In the genomic region with DNA sequence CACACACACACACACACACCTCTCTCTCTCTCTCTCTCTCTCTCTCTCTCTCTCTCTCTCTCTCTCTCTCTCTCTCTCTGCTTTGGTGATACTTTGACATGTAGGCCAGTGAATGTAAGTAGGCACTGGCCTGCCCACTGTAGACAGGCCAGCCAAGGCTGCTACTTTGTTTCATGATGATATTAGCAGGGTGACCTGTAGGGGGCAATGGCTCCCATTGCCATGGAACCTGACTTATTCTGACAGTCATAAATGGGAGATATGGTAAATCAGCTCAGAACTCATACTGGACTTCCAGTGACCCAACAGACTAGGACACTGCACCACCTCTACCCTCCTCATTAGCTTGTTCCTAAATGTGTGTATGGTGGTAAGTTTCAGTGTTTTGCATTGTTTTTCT, we compare ENCODE assay signal across 9 mouse cellular contexts.
DNase-seq lines count a peak whose midpoint lies in the region; ATAC-seq and TF ChIP-seq lines count a peak whose summit lies in the region.
"Had no signal": no experiment of that assay in that cellular context is flagged by ENCODE, and none has a peak within 500 bp of the region (broad histone marks: within the 10 kb centered on the region; RNA-seq: fewer than 3 reads in every experiment).

No protein-coding gene starts in this region.

- H3K4me1 ChIP-seq in liver, postnatal 0 days (ENCODE audit: insufficient read depth) = no peaks in the 10 kb centered on the region
- H3K4me1 ChIP-seq: stomach, embryonic 15.5 days had no signal

- H3K4me3 ChIP-seq in liver, postnatal 0 days (ENCODE audit: low read depth, low read length) = no peak overlapping the region
- H3K4me3 ChIP-seq: stomach, embryonic 15.5 days had no signal

- peak; percentile 21; the same call in 1 of the 2 replicates for TF ChIP-seq CTCF in liver, postnatal 0 days (IDR thresholded peaks at IDR 0.05; ENCODE audit: low read depth)

- no peak overlapping the region for H3K4me2 ChIP-seq in liver, postnatal 0 days (ENCODE audit: low read depth, low read length)
- H3K4me2 ChIP-seq: stomach, embryonic 15.5 days had no signal

- DNase-seq in cerebellum, postnatal 14 days = peak; percentile 25 to 27
- DNase-seq in cerebellum, adult 11 months = no peak
- DNase-seq in liver, postnatal 0 days = no peak
- DNase-seq in liver (no peak), ES-CJ7 (ENCODE audit: low read depth, low spot score) (peak; percentile 4)
- peak; percentile 30 for DNase-seq in embryo, embryonic 11 days
- no peak for DNase-seq in layer of hippocampus, postnatal 25 days (ENCODE audit: extremely low spot score in 1 of 2, low spot score in 1 of 2)
- DNase-seq in heart, adult 8-10 months (ENCODE audit: low spot score) = no peak

- no peak for ATAC-seq in liver, postnatal 0 days

- H3K9ac ChIP-seq in liver, postnatal 0 days (replicated peaks) = no peak overlapping the region
- H3K9ac ChIP-seq: stomach, embryonic 15.5 days had no signal

- no peaks in the 10 kb centered on the region for H3K9me3 ChIP-seq in liver, postnatal 0 days (ENCODE audit: low read length)
- H3K9me3 ChIP-seq: stomach, embryonic 15.5 days had no signal

- no peaks in the 10 kb centered on the region for H3K27me3 ChIP-seq in liver, postnatal 0 days (ENCODE audit: insufficient read depth, low read length)
- H3K27me3 ChIP-seq: stomach, embryonic 15.5 days had no signal

- no peaks in the 10 kb centered on the region for H3K36me3 ChIP-seq in liver, postnatal 0 days (replicated peaks; ENCODE audit: insufficient read depth, low read length)
- H3K36me3 ChIP-seq: stomach, embryonic 15.5 days had no signal

- TF ChIP-seq EP300 in liver, postnatal 0 days (IDR thresholded peaks at IDR 0.05; ENCODE audit: low read depth) = no peak

- H3K27ac ChIP-seq in liver, postnatal 0 days (ENCODE audit: low read depth) = no peak overlapping the region
- H3K27ac ChIP-seq: stomach, embryonic 15.5 days had no signal

Comparison
In these comparisons a context has a peak if more than half of its experiments do, and no peak if none do; other contexts are left out.
1. DNase-seq: peak in cerebellum, postnatal 14 days (2 of 2), ES-CJ7 (single experiment) and embryo, embryonic 11 days (single experiment); none in cerebellum, adult 11 months (single experiment), liver, postnatal 0 days (single experiment), liver (single experiment), layer of hippocampus, postnatal 25 days (0 of 2) and heart, adult 8-10 months (single experiment).